Mouse (Mus musculus): Measurements from ENCODE around the gene Noa1.

DNA sequence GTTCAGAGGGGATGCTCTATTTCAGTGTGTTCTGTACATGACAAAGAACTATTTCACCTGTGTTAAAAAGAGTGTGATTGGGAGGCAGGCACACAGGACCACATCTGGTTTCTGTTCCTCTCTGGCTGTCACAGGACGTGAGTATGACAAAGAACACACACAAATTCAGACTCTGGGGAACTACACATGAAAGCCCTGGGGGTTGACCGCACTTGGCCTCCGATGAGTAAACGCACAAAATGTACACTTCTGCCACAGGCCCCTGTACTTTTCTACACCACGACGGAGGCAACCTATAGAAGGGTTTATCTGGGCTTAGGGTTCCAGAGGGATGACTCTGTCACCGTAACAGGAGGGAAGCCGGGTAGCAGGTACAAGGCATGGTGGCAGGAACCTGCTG is 20.2 kb downstream of the Noa1 start:
- no peak for TF ChIP-seq CTCF (IDR thresholded peaks at IDR 0.05; ENCODE audit: low read depth)
- no peak for TF ChIP-seq EP300 (IDR thresholded peaks at IDR 0.05; ENCODE audit: low read depth)
